Mouse (Mus musculus) forebrain, embryonic 13.5 days (tissue): ENCODE measurements around the gene Mybph. TPM values are rescaled to one million over a fixed set of nuclear protein-coding genes. Genes with fewer than 3 reads are reported as not detected.

Source experiments
- ATAC-seq: fragments of 200-750 bp; cut with Nextera tagmentation; 2 replicates; pipeline ENCODE4 v1.8.0; 2017
- H3K27ac ChIP-seq: fragments of 300-500 bp; sonication (generic); 2 replicates; pipeline ENCODE4 v1.5.1; 2015; ENCODE audit warnings: inconsistent platforms, mild to moderate bottlenecking, moderate library complexity
- H3K27me3 ChIP-seq: fragments of 300-500 bp; sonication (generic); 2 replicates; pipeline ENCODE4 v1.6.1; 2015; ENCODE audit warnings: mild to moderate bottlenecking, inconsistent platforms
- H3K36me3 ChIP-seq: fragments of 300-500 bp; sonication (generic); 2 replicates; pipeline ENCODE4 v1.6.1; 2015; ENCODE audit warnings: mild to moderate bottlenecking, inconsistent platforms; ENCODE audit not compliant: poor library complexity, severe bottlenecking
- H3K4me1 ChIP-seq: fragments of 300-500 bp; sonication (generic); 2 replicates; pipeline ENCODE4 v1.6.1; 2015; ENCODE audit warnings: inconsistent platforms
- H3K4me2 ChIP-seq: fragments of 300-500 bp; sonication (generic); 2 replicates; pipeline ENCODE4 v1.6.1; 2015; ENCODE audit warnings: inconsistent platforms, mild to moderate bottlenecking, moderate library complexity
- H3K4me3 ChIP-seq: fragments of 300-500 bp; sonication (generic); 2 replicates; pipeline ENCODE4 v1.5.1; 2015; ENCODE audit warnings: mild to moderate bottlenecking, inconsistent platforms
- H3K9ac ChIP-seq: fragments of 300-500 bp; sonication (generic); 2 replicates; pipeline ENCODE4 v1.6.1; 2015; ENCODE audit warnings: mild to moderate bottlenecking, inconsistent platforms
- H3K9me3 ChIP-seq: fragments of 300-500 bp; sonication (generic); replicated peaks from 2 replicates; pipeline ENCODE4 v1.6.1; 2016; ENCODE audit warnings: inconsistent platforms
- WGBS: fragments of 180-500 bp; shearing (Covaris S2); methylation state at CpG from one replicate; pipeline ENCODE4 v1.1.7; 2015; 5-methylcytosine and 5-hydroxymethylcytosine counted together
- polyA plus RNA-seq: library from polyadenylated mRNA; unstranded; fragments of >200 nt; fragmentation: Nextera tagmentation; extraction: Ambion mirVana; gene quantifications from 2 replicates; pipeline ENCODE4 v1.2.1, GENCODE M21; 2015

Gene Mybph
- polyA plus RNA-seq, 1 experiment from 2014 or later = not detected

GRCm38 (mm10) chr1:134191192-134191591 is 2.1 kb upstream of the Mybph start:
- WGBS = 91% methylated on average over 5 of the region's 5 CpGs
- H3K4me2 ChIP-seq = no peak overlapping the region

GRCm38 (mm10) chr1:134192024-134192423 is 1.2 kb upstream of the Mybph start:
- peaks cover 29% of the 10 kb centered on the region for H3K4me1 ChIP-seq
- H3K9me3 ChIP-seq = no peaks in the 10 kb centered on the region
- H3K9ac ChIP-seq = no peak overlapping the region
- no peak for ATAC-seq
- no peak overlapping the region for H3K27ac ChIP-seq
- no peak overlapping the region for H3K4me3 ChIP-seq
- 65% methylated on average over 4 of the region's 4 CpGs for WGBS
- H3K27me3 ChIP-seq = no peaks in the 10 kb centered on the region
- H3K36me3 ChIP-seq = no peaks in the 10 kb centered on the region
- no peak overlapping the region for H3K4me2 ChIP-seq

More at GRCm38 (mm10) chr1:134191192-134191591, 2.1 kb upstream of the Mybph start:
- Histone ChIP-seq H3K27ac (no peak overlapping the region), H3K36me3 (no peaks in the 10 kb centered on the region), H3K4me1 (peaks cover 29% of the 10 kb centered on the region), H3K9me3 (no peaks in the 10 kb centered on the region), H3K27me3 (no peaks in the 10 kb centered on the region), H3K9ac (no peak overlapping the region), H3K4me3 (no peak overlapping the region)
- ATAC-seq = no peak

- H3K4me2 ChIP-seq = no peak overlapping the region
- peaks cover 24% of the 10 kb centered on the region for H3K4me1 ChIP-seq
- no peaks in the 10 kb centered on the region for H3K9me3 ChIP-seq
- no peak overlapping the region for H3K4me3 ChIP-seq
- no peaks in the 10 kb centered on the region for H3K36me3 ChIP-seq
- ATAC-seq = no peak
- no peak overlapping the region for H3K9ac ChIP-seq
- WGBS = 64% methylated on average over 7 of the region's 7 CpGs
- H3K27me3 ChIP-seq = no peaks in the 10 kb centered on the region
- H3K27ac ChIP-seq = no peak overlapping the region
These were observed 488 bp downstream of the Mybph start for GRCm38 (mm10) chr1:134193674-134194197.

- Histone ChIP-seq H3K27me3 (no peaks in the 10 kb centered on the region), H3K27ac (no peak overlapping the region), H3K4me1 (peaks cover 17% of the 10 kb centered on the region), H3K36me3 (no peaks in the 10 kb centered on the region), H3K4me3 (no peak overlapping the region), H3K9me3 (no peaks in the 10 kb centered on the region), H3K9ac (no peak overlapping the region), H3K4me2 (no peak overlapping the region)
- ATAC-seq = no peak
- WGBS = 74% methylated on average over 16 of the region's 16 CpGs
These were observed 1.2 kb downstream of the Mybph start for GRCm38 (mm10) chr1:134194298-134195022.

DNA sequence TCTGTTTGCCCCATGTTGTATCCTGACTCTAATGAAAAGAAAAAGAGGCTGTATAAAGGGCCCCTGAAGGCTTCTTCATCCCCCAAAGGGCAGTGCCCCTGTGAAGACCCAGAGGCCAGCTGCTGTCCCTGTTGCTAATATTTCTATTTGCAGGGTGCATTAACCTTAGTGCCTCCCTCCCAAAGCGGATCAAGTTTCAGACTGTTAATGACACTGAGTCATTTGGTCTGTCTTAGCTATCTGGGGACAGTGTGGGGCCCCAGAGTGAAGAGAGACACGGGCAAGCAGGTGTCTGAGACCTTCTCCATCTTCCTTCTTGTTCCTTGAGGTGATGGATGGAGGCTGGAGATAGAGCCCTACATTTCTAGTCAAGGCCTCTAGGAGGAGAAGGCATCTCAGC is 1.9 kb downstream of the Mybph start:
- Histone ChIP-seq H3K9ac (no peak overlapping the region), H3K4me2 (no peak overlapping the region), H3K27ac (no peak overlapping the region), H3K4me1 (peaks cover 13% of the 10 kb centered on the region), H3K4me3 (no peak overlapping the region), H3K27me3 (no peaks in the 10 kb centered on the region), H3K36me3 (no peaks in the 10 kb centered on the region), H3K9me3 (no peaks in the 10 kb centered on the region)
- ATAC-seq = no peak
- WGBS = 66% methylated on average over 2 of the region's 2 CpGs

DNA sequence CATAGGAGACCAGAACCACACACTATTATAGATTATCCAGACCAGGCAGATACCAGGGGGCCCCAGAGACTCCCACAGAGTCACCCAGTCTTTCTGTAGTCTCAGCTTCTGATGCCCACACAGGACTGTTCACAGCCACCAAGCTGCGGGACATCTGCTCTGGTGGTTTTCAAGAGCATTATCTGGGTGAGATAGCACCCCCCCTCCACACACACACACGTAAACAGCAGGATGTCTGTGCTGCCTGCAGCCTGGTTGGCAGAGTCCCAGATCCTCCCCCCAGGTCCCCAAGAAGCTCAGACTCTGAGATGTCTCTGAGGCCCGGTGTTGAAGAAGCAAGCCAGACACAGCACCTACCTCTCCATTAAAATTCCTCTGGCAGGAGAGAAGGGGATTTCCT is 2.3 kb downstream of the Mybph start:
- ATAC-seq = no peak

GRCm38 (mm10) chr1:134195979-134196378 is 2.7 kb downstream of the Mybph start:
- no peak overlapping the region for H3K4me2 ChIP-seq
- peaks cover 13% of the 10 kb centered on the region for H3K4me1 ChIP-seq
- H3K9me3 ChIP-seq = no peaks in the 10 kb centered on the region
- peak overlapping the region; percentile 14; the same call in 1 of the 2 replicates for H3K27ac ChIP-seq
- no peaks in the 10 kb centered on the region for H3K27me3 ChIP-seq
- H3K4me3 ChIP-seq = no peak overlapping the region
- 62% methylated on average over 4 of the region's 4 CpGs for WGBS
- ATAC-seq = no peak
- H3K9ac ChIP-seq = no peak overlapping the region
- H3K36me3 ChIP-seq = no peaks in the 10 kb centered on the region

More for the DNA sequence above, 2.3 kb downstream of the Mybph start:
- peaks cover 13% of the 10 kb centered on the region for H3K4me1 ChIP-seq
- peak overlapping the region; percentile 14; the same call in 1 of the 2 replicates for H3K27ac ChIP-seq
- WGBS = 50% methylated on average over 3 of the region's 3 CpGs
- H3K4me3 ChIP-seq = no peak overlapping the region
- no peak overlapping the region for H3K4me2 ChIP-seq
- no peaks in the 10 kb centered on the region for H3K36me3 ChIP-seq
- no peaks in the 10 kb centered on the region for H3K27me3 ChIP-seq
- no peaks in the 10 kb centered on the region for H3K9me3 ChIP-seq
- no peak overlapping the region for H3K9ac ChIP-seq

DNA sequence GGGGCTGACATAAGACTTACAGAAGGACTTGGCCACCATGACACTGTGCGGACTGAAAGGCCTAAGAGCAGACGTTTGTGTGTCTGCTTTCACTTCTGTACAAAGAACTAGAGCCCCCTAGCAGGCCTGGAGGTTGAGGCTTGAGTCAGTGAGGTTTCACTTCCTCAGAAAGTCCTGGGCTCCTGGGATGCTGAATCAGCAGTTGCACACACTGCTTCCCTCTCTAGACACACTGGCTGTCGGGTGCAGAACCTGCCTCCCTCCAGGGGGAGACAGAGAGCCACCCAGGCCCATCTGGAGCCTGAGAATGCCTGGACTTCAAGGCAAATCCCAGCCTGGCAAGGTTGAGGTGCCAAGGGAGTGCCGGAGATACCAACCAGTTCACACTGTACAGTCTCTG is 3.1 kb downstream of the Mybph start:
- H3K9me3 ChIP-seq = no peaks in the 10 kb centered on the region
- no peak overlapping the region for H3K9ac ChIP-seq
- no peak for ATAC-seq
- WGBS = 68% methylated on average over 4 of the region's 4 CpGs
- no peak overlapping the region for H3K4me2 ChIP-seq
- no peak overlapping the region for H3K27ac ChIP-seq
- no peaks in the 10 kb centered on the region for H3K27me3 ChIP-seq
- H3K4me3 ChIP-seq = no peak overlapping the region
- no peaks in the 10 kb centered on the region for H3K36me3 ChIP-seq
- peaks cover 13% of the 10 kb centered on the region for H3K4me1 ChIP-seq

- ATAC-seq = no peak
- Histone ChIP-seq H3K9me3 (no peaks in the 10 kb centered on the region), H3K4me1 (peaks cover 13% of the 10 kb centered on the region), H3K9ac (no peak overlapping the region), H3K4me2 (no peak overlapping the region), H3K27ac (no peak overlapping the region), H3K36me3 (no peaks in the 10 kb centered on the region), H3K4me3 (no peak overlapping the region), H3K27me3 (no peaks in the 10 kb centered on the region)
- 79% methylated on average over 15 of the region's 15 CpGs for WGBS
These were observed 4.2 kb downstream of the Mybph start for GRCm38 (mm10) chr1:134197325-134197982.

DNA sequence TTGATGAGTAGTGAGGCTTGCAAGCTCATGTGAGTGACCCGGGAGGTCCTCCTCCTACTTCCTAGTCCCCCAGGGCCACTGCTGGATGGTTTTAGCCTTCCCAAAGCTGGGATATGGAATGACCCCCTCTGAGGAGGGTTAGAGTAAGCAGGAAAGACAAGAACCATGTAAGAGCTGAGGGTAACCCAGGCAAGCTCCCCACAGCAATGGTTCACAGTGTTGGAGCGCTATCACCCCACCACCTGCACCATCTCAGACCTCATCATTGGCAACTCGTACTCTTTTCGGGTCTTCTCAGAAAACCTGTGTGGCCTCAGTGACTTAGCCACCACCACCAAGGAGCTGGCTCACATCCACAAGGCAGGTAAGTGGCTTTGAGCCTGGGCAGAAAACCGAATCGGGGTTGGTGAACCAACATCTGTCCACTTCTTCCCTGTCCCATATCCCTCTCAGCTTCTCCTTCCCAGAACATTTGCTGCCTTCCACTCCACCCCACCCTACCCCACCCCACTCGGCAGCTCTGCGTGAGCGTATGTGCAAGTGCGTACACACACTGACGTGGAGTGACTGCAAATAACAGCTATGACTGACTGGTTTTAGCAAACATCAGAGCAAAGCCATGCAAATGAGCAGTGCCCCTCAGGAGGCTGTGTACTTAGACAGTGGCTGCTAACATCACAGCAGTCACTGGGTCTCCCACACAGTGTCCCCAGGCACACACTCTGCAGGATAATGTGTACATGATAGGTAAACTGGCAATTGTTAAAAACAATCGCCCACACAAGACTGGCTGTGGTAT is 5.1 kb downstream of the Mybph start:
- H3K4me2 ChIP-seq = no peak overlapping the region
- no peaks in the 10 kb centered on the region for H3K36me3 ChIP-seq
- ATAC-seq = no peak
- no peaks in the 10 kb centered on the region for H3K9me3 ChIP-seq
- no peak overlapping the region for H3K9ac ChIP-seq
- 87% methylated on average over 12 of the region's 12 CpGs for WGBS
- no peak overlapping the region for H3K27ac ChIP-seq
- no peaks in the 10 kb centered on the region for H3K27me3 ChIP-seq
- H3K4me1 ChIP-seq = peaks cover 13% of the 10 kb centered on the region
- no peak overlapping the region for H3K4me3 ChIP-seq

- Histone ChIP-seq H3K4me2 (no peak overlapping the region), H3K36me3 (no peaks in the 10 kb centered on the region), H3K9ac (no peak overlapping the region), H3K9me3 (no peaks in the 10 kb centered on the region), H3K27ac (no peak overlapping the region), H3K27me3 (no peaks in the 10 kb centered on the region), H3K4me3 (no peak overlapping the region), H3K4me1 (peaks cover 10% of the 10 kb centered on the region)
- 56% methylated on average over 2 of the region's 2 CpGs for WGBS
- ATAC-seq = no peak
These were observed 7.2 kb downstream of the Mybph start for GRCm38 (mm10) chr1:134200481-134200880.
